Mouse (Mus musculus) layer of hippocampus, adult 11-12 months (tissue): ENCODE measurements around the gene Dcun1d1.

ENCODE experiments used
- DNase-seq: peaks from one replicate; pipeline ENCODE4 v3.0.0; 2022; ENCODE audit warnings: low spot score

The Dcun1d1 gene

GRCm38 (mm10) chr3:35931359-35931758 lies 5.9 kb downstream of the Dcun1d1 start:
- DNase-seq, result no peak

GRCm38 (mm10) chr3:35929831-35930230 lies 7.4 kb downstream of the Dcun1d1 start:
- DNase-seq, result no peak

GRCm38 (mm10) chr3:35929406-35929805 lies 7.8 kb downstream of the Dcun1d1 start:
- DNase-seq, result no peak

- DNase-seq, result no peak
Observed at GRCm38 (mm10) chr3:35925852-35926251, 11.4 kb downstream of the Dcun1d1 start.

GRCm38 (mm10) chr3:35924007-35924406 lies 13.2 kb downstream of the Dcun1d1 start:
- DNase-seq, result no peak

DNA sequence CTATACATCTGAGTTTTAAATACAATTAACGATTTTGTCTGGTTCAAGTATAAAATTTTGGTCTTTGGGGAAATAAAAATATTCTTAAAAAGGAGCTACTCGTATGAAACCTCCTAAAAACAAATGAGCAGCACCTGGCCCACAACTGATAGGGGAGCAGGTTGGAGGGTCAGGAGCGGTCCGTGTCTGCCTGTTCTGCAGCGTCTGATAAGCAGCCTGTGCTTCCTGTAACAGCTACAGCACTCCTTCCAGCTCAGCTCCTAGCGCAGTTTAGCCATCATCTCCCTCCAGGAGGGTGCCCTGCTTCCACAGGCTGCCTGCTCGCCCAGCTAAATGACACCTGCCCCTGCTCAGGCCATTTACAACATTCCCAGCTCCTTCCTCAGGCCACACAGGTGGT lies 13.8 kb downstream of the Dcun1d1 start:
- no peak for DNase-seq

- no peak for DNase-seq
Observed at GRCm38 (mm10) chr3:35922522-35922921, 14.7 kb downstream of the Dcun1d1 start.

DNA sequence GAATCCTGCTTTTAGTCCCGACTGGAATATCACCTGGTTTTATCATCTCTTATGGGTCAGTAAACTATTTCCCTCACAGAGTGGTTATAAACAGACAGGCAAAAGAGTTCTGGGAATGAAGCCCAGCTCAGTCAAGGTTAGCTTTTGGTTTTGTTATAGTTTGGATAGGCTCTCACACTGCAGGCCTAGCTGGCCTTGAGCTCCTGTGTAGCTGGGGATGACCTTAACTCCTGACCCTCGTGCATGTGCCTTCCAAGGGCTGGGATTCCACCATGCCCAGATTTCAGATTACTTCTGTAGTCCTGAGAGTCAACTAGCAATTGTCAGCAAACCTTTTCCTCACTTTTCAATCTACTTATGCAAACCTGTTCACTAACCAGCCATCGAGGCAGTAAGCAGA lies 19.0 kb downstream of the Dcun1d1 start:
- no peak for DNase-seq

DNA sequence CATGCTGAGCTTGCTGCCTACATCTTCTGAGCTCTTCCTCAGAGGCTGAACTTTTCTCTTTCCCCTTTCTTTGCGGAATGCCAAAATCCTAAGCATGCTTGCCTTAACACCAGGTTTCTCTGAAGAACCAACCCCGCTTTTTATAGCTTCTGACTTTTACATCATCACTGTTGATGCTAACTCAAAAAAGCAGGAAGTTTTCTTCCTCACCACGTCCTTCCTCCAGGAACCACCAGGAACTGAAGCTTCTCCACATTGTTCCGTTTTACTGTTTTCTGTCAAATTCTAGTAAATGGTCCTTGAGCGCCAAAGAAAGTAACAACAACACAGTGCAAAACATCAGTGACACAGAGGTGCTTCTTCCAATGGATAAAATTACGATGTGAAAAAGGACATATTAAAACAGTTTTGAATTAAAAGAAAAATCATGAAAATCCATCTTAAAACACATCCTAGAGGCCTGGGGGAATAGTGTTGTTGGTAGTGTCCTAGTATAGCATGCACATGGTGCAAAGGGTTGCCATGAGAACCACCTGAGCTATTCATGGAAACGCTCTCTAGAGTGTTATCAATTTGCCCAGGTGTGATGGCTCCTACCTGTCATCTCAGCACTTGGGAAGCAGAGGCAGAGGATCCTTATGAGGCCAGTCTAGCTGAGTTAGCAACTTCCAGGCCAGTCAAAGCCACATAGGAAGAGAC lies 28.1 kb downstream of the Dcun1d1 start:
- DNase-seq, result no peak

- DNase-seq, result no peak
Observed at GRCm38 (mm10) chr3:35900555-35901204, 36.6 kb downstream of the Dcun1d1 start.

- DNase-seq, result no peak
Observed at GRCm38 (mm10) chr3:35899109-35899508, 38.1 kb downstream of the Dcun1d1 start.

GRCm38 (mm10) chr3:35897900-35898299 lies 39.3 kb downstream of the Dcun1d1 start:
- DNase-seq, result no peak

DNA sequence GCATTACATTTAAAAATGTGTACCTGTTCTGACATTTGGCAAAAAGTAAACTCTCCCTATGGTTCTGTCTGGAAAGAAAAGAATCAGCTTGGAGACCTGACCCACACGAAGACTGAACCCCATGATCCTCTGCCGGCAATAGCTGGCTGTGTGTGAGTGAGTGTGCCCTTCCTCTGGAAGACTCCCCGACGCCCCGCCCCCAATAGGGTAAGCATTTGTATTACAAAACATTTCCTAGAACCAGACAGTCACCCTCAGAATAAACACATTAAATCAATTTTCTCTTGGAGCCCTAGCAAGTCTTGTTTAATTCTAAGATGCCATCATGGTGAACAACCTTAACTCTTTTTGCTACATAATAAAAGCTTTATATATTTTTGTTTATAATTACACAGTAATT lies 44.1 kb downstream of the Dcun1d1 start:
- no peak for DNase-seq

DNA sequence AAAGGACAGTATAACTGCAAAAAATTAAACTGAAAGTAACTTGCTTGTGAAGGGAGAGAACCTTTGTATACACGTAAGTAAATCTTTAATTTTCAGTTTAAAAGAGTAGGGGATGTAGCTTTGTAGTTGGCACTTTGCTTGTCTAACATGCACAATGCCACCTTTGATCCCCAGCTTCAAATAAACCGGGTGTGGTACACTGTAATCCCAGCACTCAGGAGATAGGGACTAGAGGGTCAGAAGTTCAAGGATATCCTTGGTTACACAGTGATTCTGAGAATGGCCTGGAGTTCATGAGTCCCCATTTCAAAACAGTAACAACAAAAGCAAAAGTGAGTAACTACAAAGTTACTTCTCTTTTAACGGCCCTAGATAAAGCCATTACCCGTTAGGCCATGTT lies 46.1 kb downstream of the Dcun1d1 start:
- DNase-seq, result no peak

GRCm38 (mm10) chr3:35889531-35889930 lies 47.7 kb downstream of the Dcun1d1 start:
- no peak for DNase-seq

- no peak for DNase-seq
Observed at GRCm38 (mm10) chr3:35883267-35883666, 54.0 kb downstream of the Dcun1d1 start.

- no peak for DNase-seq
Observed at GRCm38 (mm10) chr3:35849326-35849725, 87.9 kb downstream of the Dcun1d1 start.
